Mouse (Mus musculus) kidney, postnatal 0 days (tissue): ENCODE measurements around the gene 1700092M07Rik. TPM values are rescaled to one million over a fixed set of nuclear protein-coding genes. Genes with fewer than 3 reads are reported as not detected.
A peak's percentile ranks its signal among the peaks of the same experiment; 100 is the strongest.
"Not testable (repeated sequence)": the region's sequence is repeated elsewhere in the genome, so short reads cannot be mapped to it uniquely, and the experiment has no call there.

ENCODE experiments used
- ATAC-seq: fragments of 200-750 bp; cut with Nextera tagmentation; replicated peaks from 2 replicates; pipeline ENCODE4 v1.8.0; 2017; ENCODE audit warnings: low read depth, moderate number of reproducible peaks, moderate TSS enrichment, moderate library complexity; ENCODE audit not compliant: low FRiP score
- DNase-seq: peaks from one replicate; pipeline ENCODE4 v3.0.0-alpha.2; 2016; ENCODE audit warnings: low spot score
- H3K27ac ChIP-seq: fragments of 300-500 bp; sonication (generic); 2 replicates; pipeline ENCODE4 v1.5.1; 2014; ENCODE audit warnings: mild to moderate bottlenecking
- H3K27me3 ChIP-seq: fragments of 300-500 bp; sonication (generic); 2 replicates; pipeline ENCODE4 v1.6.1; 2014; ENCODE audit warnings: low read length, mixed read lengths; ENCODE audit not compliant: insufficient read depth
- H3K36me3 ChIP-seq: fragments of 300-500 bp; sonication (generic); 2 replicates; pipeline ENCODE4 v1.6.1; 2014; ENCODE audit warnings: low read length, mixed read lengths; ENCODE audit not compliant: insufficient read depth
- H3K4me1 ChIP-seq: fragments of 300-500 bp; sonication (generic); replicated peaks from 2 replicates; pipeline ENCODE4 v1.6.1; 2014; ENCODE audit warnings: antibody characterized with exemption, low read length, mixed read lengths; ENCODE audit not compliant: insufficient read depth
- H3K4me2 ChIP-seq: fragments of 300-500 bp; sonication (generic); 2 replicates; pipeline ENCODE4 v1.6.1; 2014; ENCODE audit warnings: mild to moderate bottlenecking, low read length, moderate library complexity, mixed read lengths
- H3K4me3 ChIP-seq: fragments of 300-500 bp; sonication (generic); replicated peaks from 2 replicates; pipeline ENCODE4 v1.5.1; 2014; ENCODE audit warnings: low read depth, low read length
- H3K9ac ChIP-seq: fragments of 300-500 bp; sonication (generic); 2 replicates; pipeline ENCODE4 v1.6.1; 2014; ENCODE audit warnings: low read depth, low read length
- H3K9me3 ChIP-seq: fragments of 300-500 bp; sonication (generic); replicated peaks from 2 replicates; pipeline ENCODE4 v1.6.1; 2016; ENCODE audit warnings: low read length, inconsistent platforms, mixed read lengths
- CTCF ChIP-seq: IDR thresholded peaks from 2 replicates; pipeline ENCODE4 v1.5.1; 2016; ENCODE audit warnings: antibody characterized with exemption, low read depth, mild to moderate bottlenecking, moderate library complexity
- WGBS: fragments of 180-500 bp; shearing (Covaris S2); extraction: QIAGEN DNeasy Blood & Tissue Kit; methylation state at CpG from one replicate; pipeline ENCODE4 v1.1.7; 2014; 5-methylcytosine and 5-hydroxymethylcytosine counted together
- polyA plus RNA-seq: library from polyadenylated mRNA; unstranded; fragments of >200 nt; fragmentation: Nextera tagmentation; extraction: Ambion mirVana; gene quantifications from 2 replicates; pipeline ENCODE4 v1.2.1, GENCODE M21; 2015

Gene 1700092M07Rik
- polyA plus RNA-seq, 1 experiment from 2014 or later: 0.75 TPM

- 75% methylated on average over 10 of the region's 10 CpGs for WGBS
- no peak overlapping the region for H3K4me3 ChIP-seq
- H3K36me3 ChIP-seq: peaks cover 10% of the 10 kb centered on the region; the same call in 1 of the 2 replicates
- no peaks in the 10 kb centered on the region for H3K27me3 ChIP-seq
- no peak overlapping the region for H3K4me2 ChIP-seq
- ATAC-seq (no peak), DNase-seq (no peak)
- no peaks in the 10 kb centered on the region for H3K9me3 ChIP-seq
- TF ChIP-seq CTCF: peak; percentile 34; the same call in 1 of the 2 replicates
- H3K27ac ChIP-seq: no peak overlapping the region
- H3K4me1 ChIP-seq: peaks cover 11% of the 10 kb centered on the region; the same call in 1 of the 2 replicates
- no peak overlapping the region for H3K9ac ChIP-seq
Measured at GRCm38 (mm10) chr19:8714653-8715481, 25.7 kb upstream of the 1700092M07Rik start.

- WGBS: 78% methylated on average over 10 of the region's 10 CpGs
- Histone ChIP-seq H3K27ac (no peak overlapping the region), H3K9ac (no peak overlapping the region), H3K36me3 (no peaks in the 10 kb centered on the region), H3K4me2 (no peak overlapping the region), H3K27me3 (no peaks in the 10 kb centered on the region), H3K4me1 (peaks cover under 1% of the 10 kb centered on the region; the same call in 1 of the 2 replicates), H3K9me3 (no peaks in the 10 kb centered on the region), H3K4me3 (no peak overlapping the region)
- ATAC-seq (no peak), DNase-seq (no peak)
- TF ChIP-seq CTCF: no peak
Measured at GRCm38 (mm10) chr19:8715868-8716766, 24.4 kb upstream of the 1700092M07Rik start.

- DNase-seq: no peak
Measured at GRCm38 (mm10) chr19:8716767-8717475, 23.6 kb upstream of the 1700092M07Rik start.

GRCm38 (mm10) chr19:8718357-8718756, 22.2 kb upstream of the 1700092M07Rik start:
- Histone ChIP-seq H3K9me3 (no peaks in the 10 kb centered on the region), H3K4me1 (peaks cover 6% of the 10 kb centered on the region; the same call in 1 of the 2 replicates), H3K4me3 (no peak overlapping the region), H3K27me3 (no peaks in the 10 kb centered on the region), H3K9ac (no peak overlapping the region), H3K4me2 (no peak overlapping the region), H3K36me3 (no peaks in the 10 kb centered on the region), H3K27ac (no peak overlapping the region)
- DNase-seq: peak; percentile 82
- WGBS: 69% methylated on average over 3 of the region's 3 CpGs
- peak; percentile 84 for TF ChIP-seq CTCF
- ATAC-seq: no peak

More at GRCm38 (mm10) chr19:8716767-8717475, 23.6 kb upstream of the 1700092M07Rik start:
- Histone ChIP-seq H3K27ac (no peak overlapping the region), H3K36me3 (no peaks in the 10 kb centered on the region), H3K27me3 (no peaks in the 10 kb centered on the region), H3K9me3 (no peaks in the 10 kb centered on the region), H3K4me2 (no peak overlapping the region), H3K4me1 (peaks cover under 1% of the 10 kb centered on the region; the same call in 1 of the 2 replicates), H3K4me3 (no peak overlapping the region), H3K9ac (no peak overlapping the region)
- ATAC-seq: no peak
- 76% methylated on average over 8 of the region's 10 CpGs for WGBS
- no peak for TF ChIP-seq CTCF

- peak; percentile 48 for TF ChIP-seq CTCF
- not testable (repeated sequence) for H3K4me3 ChIP-seq, H3K27me3 ChIP-seq, H3K36me3 ChIP-seq, ATAC-seq, H3K4me1 ChIP-seq, H3K27ac ChIP-seq, H3K9ac ChIP-seq, H3K4me2 ChIP-seq, DNase-seq, H3K9me3 ChIP-seq
Measured at GRCm38 (mm10) chr19:8719037-8719436, 21.5 kb upstream of the 1700092M07Rik start.
